Mouse (Mus musculus) brain, embryonic 14.5 days (tissue): ENCODE measurements at regions not wholly inside any gene's neighbourhood (a gene's known extent, or its start where the extent isn't known, plus 50 kb on each side); places are given as distances from the start of the nearest gene placed in this dataset.

Experiments used
- DNase-seq: peaks from one replicate; pipeline ENCODE4 v3.0.0-alpha.2; 2011; ENCODE audit warnings: low read depth
- CTCF ChIP-seq: fragments of 200-500 bp; IDR thresholded peaks from 2 replicates; pipeline ENCODE4 v1.5.1; 2012; ENCODE audit warnings: inconsistent platforms, mild to moderate bottlenecking, moderate library complexity, borderline replicate concordance; ENCODE audit not compliant: insufficient read depth, insufficient read length; ENCODE audit errors: extremely low read depth
- POLR2A ChIP-seq: fragments of 200-500 bp; IDR thresholded peaks from 2 replicates; pipeline ENCODE4 v1.6.1; 2012; ENCODE audit warnings: mild to moderate bottlenecking, inconsistent platforms, borderline replicate concordance; ENCODE audit not compliant: poor library complexity, insufficient read depth, insufficient read length, severe bottlenecking; ENCODE audit errors: extremely low read depth

DNA sequence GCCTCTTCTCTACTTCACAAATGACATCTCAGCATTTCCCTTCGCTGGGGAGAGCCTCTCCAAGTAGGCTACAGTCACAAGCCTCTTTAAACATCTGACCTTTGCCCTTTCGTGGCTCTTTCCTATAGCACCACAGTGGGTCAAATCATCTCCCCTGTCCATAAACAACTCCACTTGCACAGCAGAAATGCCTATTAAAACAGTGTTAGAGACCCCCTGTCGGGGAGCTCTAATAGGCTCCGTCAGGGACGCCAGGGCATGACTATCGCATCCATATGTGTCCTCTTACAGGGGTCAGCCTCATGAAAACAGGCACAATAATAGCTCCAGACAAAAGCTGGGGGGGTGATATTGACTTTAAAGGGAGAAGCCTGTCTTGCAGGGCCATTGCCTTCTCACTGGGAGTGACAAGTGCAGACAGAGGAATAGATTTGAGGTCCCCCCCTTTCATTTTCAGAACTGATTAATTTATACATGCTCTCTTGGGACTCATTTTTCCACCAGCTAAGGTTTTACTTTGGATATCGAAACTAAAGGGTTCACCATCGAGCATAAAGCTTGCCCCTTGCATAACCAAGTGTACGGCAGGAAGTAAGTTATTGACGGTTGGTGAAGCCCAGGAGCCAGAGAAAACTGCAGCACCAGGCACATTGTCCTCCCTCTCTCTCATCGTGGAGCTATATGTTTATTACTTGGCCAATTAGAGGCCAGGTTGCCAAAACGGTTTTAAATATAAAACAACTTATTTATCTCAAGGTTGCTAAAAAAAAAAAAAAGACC, 94.6 kb upstream of the Mbip start:
- TF ChIP-seq POLR2A (no peak), CTCF (no peak)
- peak; percentile 43 for DNase-seq

DNA sequence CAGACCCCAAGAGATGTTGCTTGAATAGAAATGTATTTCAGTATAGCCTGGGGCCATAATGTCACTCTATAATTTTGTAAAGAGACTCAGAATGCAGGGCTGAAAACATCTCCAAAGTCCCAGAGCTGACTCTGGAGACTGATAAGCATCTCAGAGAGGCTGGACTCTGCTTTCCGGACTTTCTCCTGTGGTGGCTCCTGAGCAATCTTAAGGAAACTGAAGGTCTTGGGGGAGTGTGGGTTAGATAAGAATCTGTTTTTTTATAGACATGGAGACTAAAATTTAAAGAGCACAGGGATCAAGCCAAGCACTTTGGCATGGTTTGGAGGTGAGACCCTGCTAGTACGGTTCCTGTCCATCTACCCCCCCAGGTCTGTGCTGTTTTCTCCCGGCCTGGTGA, 92.7 kb upstream of the Mbip start:
- TF ChIP-seq CTCF (no peak), POLR2A (no peak)
- no peak for DNase-seq

DNA sequence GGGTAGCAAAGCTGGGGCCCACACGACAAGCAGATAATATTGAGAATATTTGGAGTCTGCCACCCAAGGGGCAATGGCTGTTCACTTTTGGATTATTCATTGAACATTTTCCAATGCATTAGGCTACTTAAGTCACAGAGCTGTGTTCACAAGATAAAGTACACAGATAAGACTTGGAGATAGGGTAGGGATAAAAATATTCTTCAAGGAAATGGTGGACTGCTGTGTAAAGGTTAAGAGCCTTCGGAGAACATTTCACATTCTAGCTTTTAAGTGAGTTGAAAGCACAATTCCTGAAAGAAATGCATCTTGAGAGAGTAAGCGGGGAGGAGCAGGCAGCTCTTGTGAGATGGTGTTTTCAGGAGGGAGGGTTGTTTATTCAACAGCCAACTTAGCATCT, 92.3 kb upstream of the Mbip start:
- DNase-seq, result no peak
- TF ChIP-seq CTCF (no peak), POLR2A (no peak)

DNA sequence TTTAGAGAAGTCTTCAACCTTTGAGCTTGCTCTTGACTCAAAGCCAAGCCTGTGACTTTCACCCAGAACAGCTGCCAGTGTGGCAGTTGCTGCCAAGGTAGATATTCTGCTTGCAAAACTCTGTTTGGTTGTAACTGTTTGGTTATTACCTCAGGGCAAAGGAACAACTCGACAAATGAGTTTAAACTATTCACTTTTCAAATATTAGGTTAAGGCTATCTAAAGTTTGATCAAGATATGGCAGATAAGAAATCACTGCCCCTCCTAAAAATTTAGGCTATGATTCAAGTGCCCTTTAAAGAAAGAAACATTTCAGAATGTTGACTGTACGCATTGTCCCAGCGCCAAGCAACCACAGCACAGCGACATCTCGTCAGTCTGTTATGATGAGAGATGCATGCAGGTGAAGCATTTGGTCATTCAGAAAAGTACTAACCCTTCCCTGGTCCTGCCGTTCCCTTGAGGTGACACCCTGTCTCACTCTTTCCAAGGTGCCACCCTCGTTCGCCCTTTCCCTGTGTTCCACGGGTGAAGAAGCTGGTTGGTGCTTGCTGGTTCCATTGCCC, 81.1 kb upstream of the Mbip start:
- TF ChIP-seq POLR2A, result no peak
- no peak for TF ChIP-seq CTCF
- no peak for DNase-seq

DNA sequence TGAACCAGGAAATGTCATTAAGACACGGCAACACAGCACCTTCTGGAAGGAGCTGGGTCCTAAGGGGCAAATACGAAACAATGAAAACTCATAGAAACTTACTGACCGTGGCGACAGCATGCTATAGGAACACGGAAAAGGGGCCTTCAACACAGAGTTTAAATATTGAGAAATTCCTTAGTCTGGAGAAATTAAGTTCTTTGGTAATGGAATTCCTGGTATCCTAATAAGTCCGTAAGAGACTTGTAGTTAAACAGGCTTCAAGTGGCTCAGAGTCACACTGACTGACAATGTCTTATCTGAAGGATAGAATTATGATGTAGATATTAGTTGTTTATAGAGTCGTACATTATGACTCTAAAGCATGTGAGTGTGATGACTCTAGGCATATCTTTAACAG, 70.4 kb upstream of the Mbip start:
- TF ChIP-seq POLR2A (no peak), CTCF (no peak)
- DNase-seq, result no peak

DNA sequence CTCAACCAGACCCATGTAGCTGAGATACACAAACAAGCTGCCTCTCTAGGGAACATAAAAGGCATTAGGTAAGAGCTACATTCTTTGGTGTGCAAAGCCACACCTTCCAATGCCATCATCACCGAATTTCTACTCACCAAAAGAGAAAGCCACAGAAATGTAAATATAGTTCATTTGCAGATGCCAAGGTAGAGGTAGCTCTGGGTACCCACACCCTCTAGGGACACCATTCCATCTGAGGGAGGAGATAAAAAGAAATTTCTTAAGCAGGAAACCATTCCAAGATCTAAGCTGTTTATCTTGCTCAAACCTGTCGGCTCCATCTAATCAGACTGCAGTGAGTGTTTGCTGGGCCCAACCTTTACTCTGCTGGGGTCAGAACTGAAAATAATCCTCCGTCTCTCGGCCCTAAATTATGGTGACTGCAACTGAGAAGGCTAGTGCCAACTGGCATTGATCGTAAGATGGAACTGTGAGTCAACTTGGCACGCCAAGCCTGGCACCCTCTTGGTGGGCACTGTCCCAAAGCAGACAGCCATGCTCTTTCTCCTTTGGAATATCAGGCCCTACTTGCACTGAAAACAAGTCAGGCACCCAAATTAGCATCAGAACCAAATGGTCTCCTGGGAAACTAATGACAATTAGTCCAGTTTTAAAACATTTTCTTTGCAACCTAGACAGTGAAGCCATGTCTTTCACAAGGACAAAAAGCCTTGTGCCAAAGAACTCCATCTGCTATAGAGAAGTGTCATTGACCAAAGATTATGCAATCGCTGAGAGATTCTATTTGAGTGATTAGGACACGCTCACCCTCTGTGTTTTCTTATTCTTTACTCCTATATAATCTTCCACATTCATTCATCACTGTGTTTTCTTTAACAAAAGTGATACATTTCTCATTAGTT, 69.4 kb upstream of the Mbip start:
- DNase-seq, result peak; percentile 92
- TF ChIP-seq POLR2A (no peak), CTCF (no peak)

DNA sequence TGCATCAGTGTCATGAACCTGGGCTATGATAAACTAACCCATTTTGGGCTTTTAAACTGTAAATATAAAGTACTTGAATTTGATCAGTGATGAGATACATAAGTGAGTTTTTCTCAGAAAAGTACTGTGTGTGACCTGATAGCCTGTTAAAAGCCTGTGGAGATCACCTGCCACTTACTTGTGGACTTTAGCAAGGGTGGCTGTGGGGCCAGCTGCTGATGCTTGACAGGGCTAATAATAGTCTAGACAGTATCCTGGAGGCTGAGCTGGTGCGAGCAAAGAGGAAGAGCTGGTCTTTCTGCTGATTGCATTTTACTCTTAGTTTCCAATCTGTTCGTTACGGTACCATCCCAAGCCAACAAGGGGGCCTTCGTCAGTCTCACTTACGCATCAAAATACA, 60.0 kb upstream of the Mbip start:
- peak; percentile 14 for DNase-seq
- TF ChIP-seq POLR2A, result no peak

DNA sequence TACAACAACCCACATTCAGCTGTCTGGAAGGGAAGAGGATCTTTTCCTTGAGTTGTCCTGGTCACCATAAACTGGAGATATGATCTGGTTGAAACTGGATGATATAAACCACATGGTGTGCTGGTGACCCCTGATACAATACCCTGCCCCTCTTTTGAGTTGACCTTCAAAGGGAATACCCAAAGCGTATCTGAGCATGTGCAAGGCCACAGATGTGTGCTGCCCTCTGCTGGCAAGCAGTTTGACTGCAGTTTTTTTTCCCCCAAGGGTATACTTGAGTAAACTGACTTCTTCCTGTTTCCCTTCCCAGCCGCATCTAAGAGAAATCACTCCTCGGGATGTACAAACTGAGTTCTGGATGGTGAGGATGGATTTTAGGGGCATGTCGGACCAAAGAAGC, 59.1 kb upstream of the Mbip start:
- peak; percentile 75 for TF ChIP-seq CTCF
- no peak for TF ChIP-seq POLR2A

DNA sequence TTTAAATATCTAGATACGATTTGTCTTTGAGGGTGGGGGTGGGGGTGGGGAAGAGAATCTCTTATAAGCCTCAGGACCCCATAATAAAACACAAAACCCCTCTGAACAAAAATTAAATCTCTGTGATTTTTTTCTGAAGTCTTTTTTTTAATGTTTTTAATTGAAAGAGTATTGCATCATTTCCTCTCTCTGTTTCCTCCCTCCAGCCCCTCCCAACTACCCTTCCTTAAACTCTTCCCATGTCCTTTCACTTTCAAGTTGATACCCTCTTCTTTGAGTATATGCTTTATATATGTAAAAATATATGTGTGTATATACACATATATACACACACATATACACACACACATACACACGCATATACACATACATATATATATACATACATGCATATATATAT, 58.6 kb upstream of the Mbip start:
- TF ChIP-seq CTCF (no peak), POLR2A (no peak)

More for the DNA sequence above, 59.1 kb upstream of the Mbip start:
- peak; percentile 69 for DNase-seq

DNA sequence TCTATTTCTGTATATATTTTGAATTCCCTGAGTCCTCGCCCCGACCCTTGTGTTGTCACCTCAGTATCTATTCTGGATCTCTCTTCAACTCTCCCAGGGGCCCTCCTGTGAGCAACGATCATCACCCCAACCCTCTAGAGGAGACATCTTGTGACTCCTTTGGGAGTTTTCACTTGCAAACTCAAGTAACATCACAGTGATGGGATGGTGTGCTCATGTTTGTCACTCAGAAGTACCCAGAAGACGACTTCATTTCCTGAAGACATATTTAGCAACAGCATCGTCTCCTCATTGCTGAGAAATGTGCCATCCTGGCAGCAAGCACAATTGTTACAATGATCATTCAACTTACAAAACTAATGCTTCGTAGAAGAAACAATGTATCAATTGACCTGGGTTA, 57.9 kb upstream of the Mbip start:
- DNase-seq, result no peak
- TF ChIP-seq CTCF, result no peak

More for the DNA sequence above, 58.6 kb upstream of the Mbip start:
- DNase-seq, result no peak

DNA sequence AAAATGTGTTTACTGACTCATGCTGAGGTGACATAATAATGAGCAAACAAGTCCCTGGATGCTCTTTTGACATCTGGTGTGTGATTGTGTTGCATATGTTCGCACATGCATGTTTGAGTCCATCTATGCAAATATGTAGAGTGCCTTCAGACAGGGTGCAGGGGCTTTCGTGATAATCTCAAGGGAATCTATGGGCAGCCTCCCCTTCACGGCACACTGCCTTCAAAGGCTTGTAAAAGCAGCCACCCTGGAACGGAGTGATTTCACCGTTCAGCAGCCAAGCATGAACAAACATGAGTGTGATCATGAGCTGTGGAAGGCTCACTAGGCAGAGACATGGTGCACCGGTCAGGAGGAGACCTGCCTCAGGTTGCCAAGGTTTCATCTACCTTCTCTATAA, 57.1 kb upstream of the Mbip start:
- DNase-seq, result peak; percentile 11
- TF ChIP-seq POLR2A, result no peak
- no peak for TF ChIP-seq CTCF

DNA sequence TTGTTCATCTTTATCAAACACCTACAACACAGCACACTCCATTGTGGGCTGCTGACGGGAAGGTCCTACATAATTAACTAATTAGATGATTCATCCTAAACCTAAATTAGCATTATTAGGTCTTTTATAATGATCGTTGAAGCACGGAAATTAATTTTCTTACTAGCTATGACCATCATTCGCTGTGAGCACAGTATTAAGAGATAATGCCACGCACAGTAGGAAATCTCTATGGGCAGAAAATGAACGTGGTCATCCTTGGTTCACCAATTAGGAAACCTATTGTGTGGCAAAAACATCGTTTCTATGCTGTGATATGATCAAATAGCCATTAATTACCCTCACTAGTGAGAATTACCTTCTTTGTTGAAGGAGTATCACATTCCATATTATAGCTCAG, 56.4 kb upstream of the Mbip start:
- no peak for DNase-seq
- TF ChIP-seq CTCF (no peak), POLR2A (no peak)
